Comparison of ENCODE assay signal across 8 mouse cellular contexts in the genomic region with DNA sequence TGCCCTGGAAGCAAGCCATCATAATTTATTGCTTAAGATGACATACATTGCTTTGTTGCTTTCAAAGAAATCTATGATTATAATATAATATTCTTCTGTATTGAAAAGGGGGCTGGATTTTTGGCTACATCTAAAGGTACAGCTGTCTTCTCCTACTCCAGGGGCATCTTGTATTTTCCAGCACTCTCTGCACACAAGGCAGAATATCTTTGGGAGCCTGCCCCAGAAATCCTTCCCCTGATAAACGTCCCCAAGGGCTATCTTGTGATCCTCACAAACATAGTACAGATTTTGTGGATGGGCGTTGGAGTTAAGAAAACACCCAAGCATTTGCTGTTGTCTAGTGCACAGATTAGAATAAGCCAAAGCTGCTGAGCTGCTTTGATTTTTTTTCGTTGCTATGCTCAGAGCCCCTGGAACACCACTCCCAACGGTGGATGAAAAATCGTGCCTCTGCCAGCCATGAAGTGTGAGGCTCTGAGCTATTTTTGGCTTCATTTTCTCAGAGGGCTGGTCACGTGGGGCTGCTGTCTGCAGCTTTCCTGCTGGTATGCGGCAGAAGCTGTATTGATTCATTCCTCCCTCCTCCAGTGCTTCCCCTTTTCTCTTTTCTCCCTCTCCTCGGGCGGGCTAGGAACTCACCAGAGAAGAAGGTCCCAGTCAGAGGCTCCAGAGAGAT.
DNase-seq lines count a peak whose midpoint lies in the region; ATAC-seq and TF ChIP-seq lines count a peak whose summit lies in the region.

No protein-coding gene starts in this region.

- H3ac ChIP-seq in C2C12 (ENCODE audit: control insufficient read depth, insufficient read length, low read depth), result no peak overlapping the region

- peaks cover 34% of the 10 kb centered on the region for H3K4me1 ChIP-seq in forebrain, embryonic 15.5 days
- peaks cover 33% of the 10 kb centered on the region for H3K4me1 ChIP-seq in heart, embryonic 16.5 days (ENCODE audit: control insufficient read depth, insufficient read depth, low read length)
- H3K4me1 ChIP-seq in limb, embryonic 15.5 days, result peaks cover 26% of the 10 kb centered on the region
- peaks cover 28% of the 10 kb centered on the region for H3K4me1 ChIP-seq in midbrain, embryonic 14.5 days (ENCODE audit: control insufficient read depth, insufficient read depth, low read length)

- H3K79me3 ChIP-seq in C2C12 (ENCODE audit: low read depth), result no peaks in the 10 kb centered on the region

- peak overlapping the region; percentile 97 for H3K27ac ChIP-seq in forebrain, embryonic 15.5 days (replicated peaks)
- H3K27ac ChIP-seq in heart, embryonic 16.5 days (ENCODE audit: low read length), result peak overlapping the region; percentile 99
- H3K27ac ChIP-seq in limb, embryonic 15.5 days, result peak overlapping the region; percentile 87
- H3K27ac ChIP-seq in midbrain, embryonic 14.5 days (replicated peaks; ENCODE audit: low read depth, low read length), result peak overlapping the region; percentile 94

- peak; percentile 84 to 91 for DNase-seq in cerebellum, adult 18-20 months
- DNase-seq in kidney, postnatal 10 days, result peak; percentile 77
- DNase-seq in midbrain, embryonic 14.5 days, result peak; percentile 94
- peak; percentile 25 for DNase-seq in splenic B cell, adult 2 months (ENCODE audit: low read depth, low spot score)

- peak overlapping the region; percentile 41 for H3K4me2 ChIP-seq in forebrain, embryonic 15.5 days (replicated peaks)
- H3K4me2 ChIP-seq in heart, embryonic 16.5 days (ENCODE audit: low read depth, low read length), result peak overlapping the region; percentile 55
- H3K4me2 ChIP-seq in limb, embryonic 15.5 days, result peak overlapping the region; percentile 36
- peak overlapping the region; percentile 46 for H3K4me2 ChIP-seq in midbrain, embryonic 14.5 days (ENCODE audit: low read length)

- no peaks in the 10 kb centered on the region for H3K27me3 ChIP-seq in C2C12 (ENCODE audit: control insufficient read depth, insufficient read depth, insufficient read length)
- H3K27me3 ChIP-seq in forebrain, embryonic 15.5 days, result no peaks in the 10 kb centered on the region
- H3K27me3 ChIP-seq in heart, embryonic 16.5 days (ENCODE audit: control insufficient read depth, insufficient read depth, low read length), result no peaks in the 10 kb centered on the region
- no peaks in the 10 kb centered on the region for H3K27me3 ChIP-seq in limb, embryonic 15.5 days
- H3K27me3 ChIP-seq in midbrain, embryonic 14.5 days (ENCODE audit: control insufficient read depth, insufficient read depth, low read length), result no peaks in the 10 kb centered on the region
- no peaks in the 10 kb centered on the region for H3K27me3 ChIP-seq in splenic B cell, adult 2 months (ENCODE audit: control insufficient read depth, insufficient read depth, low read length, poor library complexity, severe bottlenecking)

- no peaks in the 10 kb centered on the region for H3K9me3 ChIP-seq in forebrain, embryonic 15.5 days
- H3K9me3 ChIP-seq in heart, embryonic 16.5 days (replicated peaks; ENCODE audit: control insufficient read depth, low read length), result no peaks in the 10 kb centered on the region
- no peaks in the 10 kb centered on the region for H3K9me3 ChIP-seq in limb, embryonic 15.5 days
- H3K9me3 ChIP-seq in midbrain, embryonic 14.5 days (ENCODE audit: control insufficient read depth, low read length), result no peaks in the 10 kb centered on the region

- H3K36me3 ChIP-seq in C2C12 (ENCODE audit: control insufficient read depth, insufficient read depth), result no peaks in the 10 kb centered on the region
- no peaks in the 10 kb centered on the region for H3K36me3 ChIP-seq in forebrain, embryonic 15.5 days
- H3K36me3 ChIP-seq in heart, embryonic 16.5 days (ENCODE audit: control insufficient read depth, insufficient read depth), result no peaks in the 10 kb centered on the region
- H3K36me3 ChIP-seq in limb, embryonic 15.5 days, result no peaks in the 10 kb centered on the region
- no peaks in the 10 kb centered on the region for H3K36me3 ChIP-seq in midbrain, embryonic 14.5 days (ENCODE audit: control insufficient read depth, insufficient read depth, low read length)
- H3K36me3 ChIP-seq in splenic B cell, adult 2 months (ENCODE audit: control insufficient read depth, insufficient read depth, low read length, poor library complexity, severe bottlenecking), result no peaks in the 10 kb centered on the region

- no peak for TF ChIP-seq CTCF in C2C12 (IDR thresholded peaks at IDR 0.05; ENCODE audit: control insufficient read depth, insufficient read depth, insufficient read length)

- H3K4me3 ChIP-seq in C2C12 (ENCODE audit: insufficient read depth, poor library complexity, severe bottlenecking), result no peak overlapping the region
- H3K4me3 ChIP-seq in forebrain, embryonic 15.5 days, result peak overlapping the region; percentile 21
- peak overlapping the region; percentile 24 for H3K4me3 ChIP-seq in heart, embryonic 16.5 days (ENCODE audit: low read length)
- 0 out of 2 replicates have a peak overlapping the region, but pooled peaks have one; percentile 11 for H3K4me3 ChIP-seq in limb, embryonic 15.5 days
- no peak overlapping the region for H3K4me3 ChIP-seq in midbrain, embryonic 14.5 days (replicated peaks; ENCODE audit: low read depth, low read length)

- H3K79me2 ChIP-seq in C2C12 (ENCODE audit: control insufficient read depth, insufficient read depth), result no peaks in the 10 kb centered on the region

- peak overlapping the region; percentile 27 for H3K9ac ChIP-seq in forebrain, embryonic 15.5 days (replicated peaks)
- peak overlapping the region; percentile 30 for H3K9ac ChIP-seq in heart, embryonic 16.5 days (ENCODE audit: low read length)
- no peak overlapping the region for H3K9ac ChIP-seq in limb, embryonic 15.5 days
- peak overlapping the region; percentile 38 for H3K9ac ChIP-seq in midbrain, embryonic 14.5 days (replicated peaks; ENCODE audit: low read length)

- WGBS in forebrain, embryonic 15.5 days, result 2% methylated on average over 9 of the region's 9 CpGs
- WGBS in heart, embryonic 16.5 days, result under 1% methylated on average over 9 of the region's 9 CpGs
- under 1% methylated on average over 9 of the region's 9 CpGs for WGBS in limb, embryonic 15.5 days
- WGBS in midbrain, embryonic 14.5 days, result 0% methylated on average over 9 of the region's 9 CpGs

- peak; percentile 98 for ATAC-seq in forebrain, embryonic 15.5 days (replicated peaks)
- ATAC-seq in heart, embryonic 16.5 days (replicated peaks; ENCODE audit: extremely low read depth, insufficient read depth, low FRiP score), result peak; percentile 97
- peak; percentile 84 for ATAC-seq in limb, embryonic 15.5 days (ENCODE audit: insufficient number of reproducible peaks, low FRiP score, low TSS enrichment, low read depth)
- peak; percentile 96 for ATAC-seq in midbrain, embryonic 14.5 days (ENCODE audit: low FRiP score, low TSS enrichment)

TF ChIP-seq in C2C12, 6 proteins besides CTCF, POLR2A, EP300 and RAD21:
- TF ChIP-seq MYOG (IDR thresholded peaks at IDR 0.05; ENCODE audit: control insufficient read depth, extremely low read depth, insufficient read length) (no peak), USF1 (IDR thresholded peaks at IDR 0.05; ENCODE audit: low read depth) (peak; percentile 100), MAX (IDR thresholded peaks at IDR 0.05) (peak; percentile 39), CEBPB (IDR thresholded peaks at IDR 0.05; ENCODE audit: low read depth) (no peak), MYOD1 (IDR thresholded peaks at IDR 0.05; ENCODE audit: control insufficient read depth, insufficient read length, low read depth) (no peak)

Comparison
In these comparisons a context has a peak if more than half of its experiments do, and no peak if none do; other contexts are left out.
1. H3K4me3 ChIP-seq: peak in forebrain, embryonic 15.5 days (single experiment), heart, embryonic 16.5 days (single experiment) and limb, embryonic 15.5 days (single experiment); none in C2C12 (single experiment) and midbrain, embryonic 14.5 days (single experiment).
2. DNase-seq: peak in every context shown above with its lines; median percentile 94 in midbrain, embryonic 14.5 days; 88 in cerebellum, adult 18-20 months; 77 in kidney, postnatal 10 days; 25 in splenic B cell, adult 2 months.
3. Peak in every context shown above with its lines, with median percentiles within 50 percentile points of each other: ATAC-seq, H3K27ac ChIP-seq and H3K4me2 ChIP-seq.